Mouse (Mus musculus) embryonic facial prominence, embryonic 10.5 days (tissue): Measurements from ENCODE around the gene 4933406M09Rik. TPM values are rescaled to one million over a fixed set of nuclear protein-coding genes. Genes with fewer than 3 reads are reported as not detected.

ENCODE experiments used
- DNase-seq: peaks from one replicate; pipeline ENCODE4 v3.0.0-alpha.2; 2017; ENCODE audit warnings: low spot score
- H3K27ac ChIP-seq: fragments of 300-500 bp; sonication (generic); replicated peaks from 2 replicates; pipeline ENCODE4 v1.5.1; 2016; ENCODE audit warnings: mild to moderate bottlenecking
- H3K27me3 ChIP-seq: fragments of 300-500 bp; sonication (generic); replicated peaks from 2 replicates; pipeline ENCODE4 v1.6.1; 2016; ENCODE audit warnings: low read depth, mild to moderate bottlenecking; ENCODE audit not compliant: poor library complexity, severe bottlenecking
- H3K36me3 ChIP-seq: fragments of 300-500 bp; sonication (generic); replicated peaks from 2 replicates; pipeline ENCODE4 v1.6.1; 2016; ENCODE audit warnings: mild to moderate bottlenecking, moderate library complexity
- H3K4me1 ChIP-seq: fragments of 300-500 bp; sonication (generic); 2 replicates; pipeline ENCODE4 v1.6.1; 2016
- H3K4me3 ChIP-seq: fragments of 300-500 bp; sonication (generic); 2 replicates; pipeline ENCODE4 v1.5.1; 2016; ENCODE audit warnings: mild to moderate bottlenecking, moderate library complexity
- H3K9me3 ChIP-seq: fragments of 300-500 bp; sonication (generic); 2 replicates; pipeline ENCODE4 v1.6.1; 2016; ENCODE audit warnings: mild to moderate bottlenecking
- WGBS: fragments of 180-500 bp; shearing (Covaris S2); methylation state at CpG from one replicate; pipeline ENCODE4 v1.1.7; 2016; 5-methylcytosine and 5-hydroxymethylcytosine counted together
- polyA plus RNA-seq: library from polyadenylated mRNA; unstranded; fragments of >200 nt; fragmentation: Nextera tagmentation; extraction: Ambion mirVana; gene quantifications from 2 replicates; pipeline ENCODE4 v1.2.1, GENCODE M21; 2016

4933406M09Rik gene
- polyA plus RNA-seq, 1 experiment from 2014 or later = not detected

DNA sequence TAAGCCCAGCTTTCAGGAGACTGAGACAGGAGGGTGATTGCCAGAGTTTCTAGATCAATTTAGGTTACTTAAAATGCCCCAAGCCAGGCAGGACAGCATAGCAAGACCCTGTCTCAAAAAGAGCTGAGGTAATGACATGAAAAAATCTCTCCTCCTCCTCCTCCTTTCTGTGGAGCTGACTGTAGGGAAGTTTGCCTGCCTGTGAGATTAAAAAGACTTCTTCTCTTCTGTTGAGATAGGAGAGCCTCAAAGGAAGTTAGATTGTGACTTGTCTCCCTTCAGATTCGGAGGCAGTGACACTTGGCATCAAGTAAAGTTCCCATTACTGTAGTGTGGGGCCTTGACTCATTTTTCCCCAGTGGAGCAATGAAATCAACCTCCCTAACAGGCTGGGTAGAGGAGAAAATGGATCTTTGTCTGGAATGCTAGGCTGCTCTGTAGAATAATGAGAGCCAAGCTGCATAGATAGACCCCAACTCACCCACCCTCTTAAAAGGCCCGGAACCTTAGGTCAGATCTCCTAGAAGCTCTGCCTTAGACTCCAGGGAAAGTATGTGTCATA is 32.8 kb downstream of the 4933406M09Rik start:
- Histone ChIP-seq H3K4me1 (peaks cover 58% of the 10 kb centered on the region), H3K27me3 (no peaks in the 10 kb centered on the region), H3K4me3 (no peak overlapping the region), H3K36me3 (peaks cover 18% of the 10 kb centered on the region), H3K9me3 (no peaks in the 10 kb centered on the region), H3K27ac (no peak overlapping the region)
- 90% methylated on average over 2 of the region's 2 CpGs for WGBS
- DNase-seq = no peak

DNA sequence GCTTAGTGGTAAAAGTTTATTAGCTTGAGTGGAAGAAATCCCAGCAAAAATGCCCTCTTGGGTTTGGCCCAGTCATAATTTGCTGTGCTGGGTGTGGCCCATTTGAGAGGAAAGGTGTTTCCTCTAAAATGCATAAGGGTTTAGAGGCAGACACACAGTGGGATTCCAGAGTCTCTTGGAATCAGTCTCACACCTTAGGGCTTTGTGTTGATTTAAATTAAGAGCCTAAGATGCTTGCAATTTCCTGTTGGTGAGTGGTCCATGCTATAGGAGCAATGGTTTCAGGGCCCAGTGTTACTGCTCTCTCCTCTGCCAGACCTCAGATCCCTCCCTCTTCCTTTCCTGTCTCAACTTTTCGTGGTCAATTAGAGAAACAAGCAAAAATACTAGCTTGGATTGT is 33.4 kb downstream of the 4933406M09Rik start:
- Histone ChIP-seq H3K27ac (no peak overlapping the region), H3K4me3 (no peak overlapping the region), H3K4me1 (peaks cover 56% of the 10 kb centered on the region), H3K9me3 (no peaks in the 10 kb centered on the region), H3K27me3 (no peaks in the 10 kb centered on the region), H3K36me3 (peaks cover 25% of the 10 kb centered on the region)
- WGBS = 61% methylated on average over 1 of the region's 1 CpGs
- DNase-seq = no peak

DNA sequence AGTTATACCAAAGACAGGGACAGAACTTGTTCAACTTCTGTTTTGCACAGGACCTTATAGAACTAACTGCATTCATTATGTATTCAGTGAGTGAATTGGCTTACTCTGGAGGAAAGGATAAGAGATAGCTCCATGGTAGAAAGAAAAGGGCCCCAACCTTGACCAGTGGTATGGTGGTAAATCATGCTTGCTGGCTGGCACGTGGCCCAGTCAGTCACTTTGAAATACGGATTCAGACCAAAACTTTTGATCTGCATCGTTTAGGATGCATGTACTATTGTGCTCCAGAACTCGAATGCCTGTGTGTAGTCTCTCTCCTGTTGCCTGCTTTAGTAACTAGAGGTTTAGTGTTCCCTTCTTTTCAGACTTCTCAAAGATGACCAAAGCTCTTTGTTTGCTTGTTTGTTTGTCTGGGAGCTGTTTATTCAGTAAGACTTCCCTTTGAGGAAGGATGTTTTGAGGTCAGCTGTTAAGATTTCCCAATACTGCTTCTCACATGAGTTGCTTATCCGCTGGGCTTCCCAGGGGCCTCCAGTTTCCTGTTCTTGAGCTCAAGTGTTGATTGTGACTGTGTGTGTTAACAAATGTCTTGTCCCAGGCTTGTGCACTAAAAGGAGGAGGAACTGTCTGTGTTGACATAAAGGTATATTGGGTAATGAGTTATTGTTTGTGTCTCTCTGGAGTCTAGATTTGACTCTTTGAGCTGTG is 34.2 kb downstream of the 4933406M09Rik start:
- DNase-seq = no peak
- WGBS = 77% methylated on average over 5 of the region's 5 CpGs
- peaks cover 33% of the 10 kb centered on the region for H3K36me3 ChIP-seq
- H3K4me1 ChIP-seq = peaks cover 49% of the 10 kb centered on the region
- H3K9me3 ChIP-seq = no peaks in the 10 kb centered on the region
- no peak overlapping the region for H3K27ac ChIP-seq
- H3K4me3 ChIP-seq = no peak overlapping the region
- H3K27me3 ChIP-seq = no peaks in the 10 kb centered on the region

DNA sequence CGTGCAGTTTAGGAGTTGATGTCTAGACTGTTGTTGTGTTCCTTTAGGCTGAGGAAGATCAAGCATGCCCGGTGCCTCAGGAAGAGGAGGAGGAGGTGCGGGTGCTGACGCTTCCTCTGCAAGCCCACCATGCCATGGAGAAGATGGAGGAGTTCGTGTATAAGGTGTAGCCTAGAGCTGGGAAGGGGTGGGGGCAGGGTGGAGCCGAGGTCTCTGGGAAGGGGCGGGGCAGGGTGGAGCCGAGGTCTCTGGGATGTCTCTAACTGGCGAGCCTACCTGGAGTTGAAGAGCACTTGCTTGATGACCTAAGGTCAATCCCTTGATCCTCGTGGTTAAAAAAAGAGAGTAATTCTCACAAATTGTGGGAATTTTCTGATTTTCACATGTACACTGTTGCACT is 38.2 kb downstream of the 4933406M09Rik start:
- Histone ChIP-seq H3K36me3 (peaks cover 69% of the 10 kb centered on the region), H3K9me3 (no peaks in the 10 kb centered on the region), H3K27ac (no peak overlapping the region), H3K27me3 (no peaks in the 10 kb centered on the region), H3K4me1 (peaks cover 22% of the 10 kb centered on the region), H3K4me3 (no peak overlapping the region)
- no peak for DNase-seq
- 72% methylated on average over 10 of the region's 10 CpGs for WGBS

DNA sequence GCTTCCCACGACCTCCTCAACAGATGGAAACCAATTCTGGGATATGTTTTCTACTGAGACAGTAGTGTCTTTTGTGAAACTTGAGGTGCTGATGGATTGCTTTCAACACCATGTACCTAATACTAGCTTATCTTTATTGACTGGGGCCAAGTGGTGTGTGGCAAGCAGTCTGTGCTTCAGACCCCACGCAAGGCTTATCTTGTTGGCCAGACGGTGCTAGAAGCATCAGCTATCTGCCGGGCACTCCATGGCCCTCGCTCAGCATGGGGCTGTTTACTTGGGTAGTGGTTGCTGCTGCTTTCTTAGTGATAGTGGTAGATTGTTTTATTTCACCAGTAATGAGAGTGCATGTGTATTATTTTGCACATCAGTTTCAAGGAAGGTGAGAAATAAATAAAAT is 40.5 kb downstream of the 4933406M09Rik start:
- Histone ChIP-seq H3K4me3 (no peak overlapping the region), H3K4me1 (0 out of 2 replicates have a peak, but pooled peaks cover 4% of the 10 kb centered on the region), H3K27me3 (no peaks in the 10 kb centered on the region), H3K9me3 (no peaks in the 10 kb centered on the region), H3K36me3 (peaks cover 91% of the 10 kb centered on the region), H3K27ac (no peak overlapping the region)
- no peak for DNase-seq
- WGBS = 88% methylated on average over 5 of the region's 5 CpGs

DNA sequence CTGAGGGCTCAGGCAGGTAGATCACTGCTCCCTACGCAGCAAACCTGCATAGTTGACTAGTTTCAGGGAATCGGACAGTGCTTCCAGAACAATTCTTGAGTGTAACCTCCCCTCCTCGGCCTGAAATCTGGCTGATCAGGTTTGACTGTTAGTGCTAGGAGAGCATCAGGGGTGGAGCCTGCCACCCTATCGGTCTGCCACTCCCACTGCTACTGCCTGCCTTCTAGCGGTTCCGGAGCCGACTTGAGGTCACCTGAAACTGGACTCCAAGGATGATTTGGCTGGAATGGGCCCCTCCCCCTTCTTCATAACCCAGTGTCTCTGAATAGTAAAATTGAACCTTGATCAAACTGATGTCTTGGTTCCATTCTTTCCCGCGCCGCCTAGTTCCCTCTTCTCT is 47.3 kb downstream of the 4933406M09Rik start:
- H3K4me1 ChIP-seq = no peaks in the 10 kb centered on the region
- H3K4me3 ChIP-seq = no peak overlapping the region
- H3K9me3 ChIP-seq = no peaks in the 10 kb centered on the region
- no peaks in the 10 kb centered on the region for H3K27me3 ChIP-seq
- no peak for DNase-seq
- peaks cover 57% of the 10 kb centered on the region for H3K36me3 ChIP-seq
- no peak overlapping the region for H3K27ac ChIP-seq
- 82% methylated on average over 10 of the region's 10 CpGs for WGBS

DNA sequence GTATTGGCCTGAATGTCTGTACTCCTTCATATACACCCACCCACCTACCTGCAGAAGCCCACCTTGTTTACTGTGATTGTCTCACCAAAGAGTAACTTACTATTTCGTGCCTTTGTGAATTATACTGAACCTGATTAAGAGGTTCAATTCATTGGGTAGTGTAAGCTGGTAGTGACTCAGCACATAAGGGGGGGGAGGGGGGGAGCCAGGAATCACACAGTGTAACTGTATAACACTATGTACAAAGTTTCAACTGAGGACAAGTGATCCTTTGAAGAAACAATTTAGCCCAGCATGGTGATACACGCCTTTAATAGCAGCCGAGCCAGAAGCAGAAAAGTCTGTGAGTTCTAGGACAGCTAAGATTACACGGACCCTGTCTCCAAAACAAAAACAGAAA is 47.7 kb downstream of the 4933406M09Rik start:
- Histone ChIP-seq H3K4me3 (no peak overlapping the region), H3K27me3 (no peaks in the 10 kb centered on the region), H3K4me1 (no peaks in the 10 kb centered on the region), H3K36me3 (peaks cover 52% of the 10 kb centered on the region), H3K9me3 (no peaks in the 10 kb centered on the region), H3K27ac (no peak overlapping the region)
- WGBS = 93% methylated on average over 4 of the region's 4 CpGs
- DNase-seq = no peak

DNA sequence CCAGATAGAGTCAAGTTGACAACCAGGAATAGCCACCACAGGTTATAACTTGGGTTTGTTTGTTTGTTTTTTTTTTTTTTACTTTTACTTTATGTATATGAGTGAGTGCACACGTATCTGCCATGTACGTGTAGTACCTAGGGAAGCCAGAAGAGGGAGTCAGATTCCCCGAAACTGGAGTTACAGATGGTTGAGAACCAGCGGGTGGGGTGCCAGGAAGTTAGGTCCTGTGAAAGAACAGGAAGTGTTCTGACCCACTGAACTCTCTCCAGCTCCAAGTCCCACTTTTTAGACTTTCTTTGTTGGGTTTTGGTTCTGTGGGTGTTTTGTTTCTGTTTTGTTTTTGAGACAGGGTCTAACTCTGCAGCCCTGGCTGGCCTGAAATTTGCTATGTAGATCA is 49.7 kb downstream of the 4933406M09Rik start:
- peaks cover 34% of the 10 kb centered on the region for H3K36me3 ChIP-seq
- no peaks in the 10 kb centered on the region for H3K27me3 ChIP-seq
- WGBS = 28% methylated on average over 4 of the region's 4 CpGs
- DNase-seq = no peak
- no peaks in the 10 kb centered on the region for H3K4me1 ChIP-seq
- no peaks in the 10 kb centered on the region for H3K9me3 ChIP-seq
- no peak overlapping the region for H3K4me3 ChIP-seq
- no peak overlapping the region for H3K27ac ChIP-seq

DNA sequence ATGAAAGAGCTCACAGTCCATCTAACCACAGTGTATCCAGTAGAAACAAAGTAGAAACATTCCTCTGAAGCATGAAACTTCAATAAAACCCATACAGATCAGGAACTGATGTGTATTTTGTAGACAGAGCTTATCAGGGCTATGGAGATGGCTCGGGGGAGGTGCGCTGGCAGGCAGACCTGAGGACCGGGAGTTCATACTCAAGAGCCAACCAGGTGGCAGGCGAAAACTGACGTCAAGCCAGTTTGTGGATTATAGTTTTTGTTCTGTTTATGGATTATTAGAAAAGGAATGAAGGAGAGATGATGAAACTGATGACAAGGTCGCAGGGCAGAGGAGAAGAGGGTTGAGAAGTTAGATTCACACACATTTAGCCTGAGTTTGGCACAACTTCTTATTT is 54.7 kb downstream of the 4933406M09Rik start:
- Histone ChIP-seq H3K9me3 (no peaks in the 10 kb centered on the region), H3K27me3 (no peaks in the 10 kb centered on the region), H3K4me3 (no peak overlapping the region), H3K4me1 (no peaks in the 10 kb centered on the region), H3K27ac (no peak overlapping the region), H3K36me3 (no peaks in the 10 kb centered on the region)
- no peak for DNase-seq
- 92% methylated on average over 6 of the region's 6 CpGs for WGBS

Other genes starting within 250 kb of the 4933406M09Rik start
- 0.96 and 0.99 TPM in 2 replicates for gene Chil1, start 203.8 kb upstream of the 4933406M09Rik start, polyA plus RNA-seq
- 0.49 and 1.4 TPM in 2 replicates for gene Mybph, start 192.5 kb upstream of the 4933406M09Rik start, polyA plus RNA-seq
- gene Adora1, start 150.5 kb upstream of the 4933406M09Rik start, polyA plus RNA-seq = 0.28 and 0.65 TPM in 2 replicates
- 0.62 and 3.1 TPM in 2 replicates for gene Myog, start 96.0 kb upstream of the 4933406M09Rik start, polyA plus RNA-seq
- gene Ppfia4, start 53.0 kb upstream of the 4933406M09Rik start, polyA plus RNA-seq = 2.4 and 2.5 TPM in 2 replicates
- gene Tmem183a, start 24.0 kb upstream of the 4933406M09Rik start, polyA plus RNA-seq = 119 and 126 TPM in 2 replicates
- 37.0 and 37.3 TPM in 2 replicates for gene Cyb5r1, start 19.6 kb downstream of the 4933406M09Rik start, polyA plus RNA-seq
- gene Adipor1, start 29.4 kb downstream of the 4933406M09Rik start, polyA plus RNA-seq = 75.8 and 76.2 TPM in 2 replicates
- gene Klhl12, start 69.6 kb downstream of the 4933406M09Rik start, polyA plus RNA-seq = 39.1 and 42.6 TPM in 2 replicates
- 40.9 and 41.8 TPM in 2 replicates for gene Rabif, start 108.7 kb downstream of the 4933406M09Rik start, polyA plus RNA-seq
- gene Mgat4e, start 163.7 kb downstream of the 4933406M09Rik start, polyA plus RNA-seq = not detected in 2 replicates
- 78.4 and 79.0 TPM in 2 replicates for gene Kdm5b, start 174.2 kb downstream of the 4933406M09Rik start, polyA plus RNA-seq